Mouse (Mus musculus): ENCODE measurements around the gene Dxo. TPM values are rescaled to one million over a fixed set of nuclear protein-coding genes. Genes with fewer than 3 reads are reported as not detected.
A peak's percentile ranks its signal among the peaks of the same experiment; 100 is the strongest.
"Not testable (repeated sequence)": the region's sequence is repeated elsewhere in the genome, so short reads cannot be mapped to it uniquely, and the experiment has no call there.

Dxo gene
- polyA plus RNA-seq, 1 experiment from 2014 or later: 63.3 TPM

DNA sequence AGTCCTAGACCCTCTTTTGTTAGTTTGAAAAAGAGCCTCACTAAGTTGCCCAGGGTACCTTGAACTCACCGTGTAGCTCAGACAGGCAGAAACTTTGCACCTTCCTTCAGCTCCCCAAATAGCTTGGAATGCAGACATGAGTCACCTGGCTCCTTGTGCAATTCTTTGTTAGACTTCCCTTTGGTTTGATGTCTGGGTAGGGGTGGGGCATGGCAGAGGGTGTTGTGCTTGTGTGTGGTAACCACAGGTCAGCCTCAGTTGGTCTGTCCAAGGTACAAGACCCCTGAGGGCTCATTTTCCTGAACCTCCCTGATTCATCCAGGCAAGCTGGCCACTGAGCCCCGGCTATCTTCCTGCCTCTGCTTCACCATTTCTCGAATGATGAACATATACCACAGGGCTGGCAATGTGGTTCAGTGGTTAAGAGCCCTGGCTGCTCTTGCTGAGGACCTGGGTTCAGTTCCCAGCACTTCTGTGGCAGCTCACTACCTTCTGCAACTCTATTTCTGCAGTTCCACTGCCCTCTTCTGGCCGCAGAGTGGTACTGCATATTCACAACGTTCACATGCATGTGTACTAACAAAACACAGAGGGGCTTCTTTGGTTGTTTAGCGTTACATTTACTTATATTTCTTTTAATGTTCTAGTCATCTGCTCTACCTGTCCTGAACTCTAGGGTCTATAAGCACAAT is 31.8 kb upstream of the Dxo start:
- H3K4me3 ChIP-seq: no peak overlapping the region
- H3K36me3 ChIP-seq: no peaks in the 10 kb centered on the region
- no peaks in the 10 kb centered on the region for H3K27me3 ChIP-seq
- no peak overlapping the region for H3K4me2 ChIP-seq
- H3K27ac ChIP-seq: no peak overlapping the region
- no peak overlapping the region for H3K9ac ChIP-seq
- no peak for ATAC-seq (ENCODE audit: borderline replicate concordance, extremely low read depth, low FRiP score, low TSS enrichment)
- 68% methylated on average over 6 of the region's 6 CpGs for WGBS
- H3K9me3 ChIP-seq: 0 out of 2 replicates have a peak, but pooled peaks cover 5% of the 10 kb centered on the region
- no peaks in the 10 kb centered on the region for H3K4me1 ChIP-seq

DNA sequence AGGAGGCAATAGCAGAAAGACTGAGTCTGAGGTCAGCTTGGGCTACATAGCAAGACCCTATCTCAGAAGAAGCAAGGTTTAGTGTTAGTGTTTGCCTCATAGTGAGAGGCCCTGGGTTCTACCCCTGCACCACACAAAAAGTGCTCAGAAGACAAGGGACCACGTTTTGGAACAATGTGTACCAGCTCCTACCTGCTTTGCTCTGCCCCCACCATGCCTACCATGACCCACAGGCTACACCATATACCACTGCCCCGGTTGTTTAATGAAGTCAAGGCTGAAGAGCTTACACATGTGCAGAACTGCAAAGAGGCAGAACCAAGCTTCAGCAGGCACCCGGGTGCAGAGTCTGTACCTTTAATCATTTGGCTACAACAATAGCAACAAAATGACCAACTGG is 29.6 kb upstream of the Dxo start:
- Histone ChIP-seq H3K27ac (no peak overlapping the region), H3K4me2 (no peak overlapping the region), H3K27me3 (no peaks in the 10 kb centered on the region), H3K9ac (no peak overlapping the region), H3K9me3 (0 out of 2 replicates have a peak, but pooled peaks cover 5% of the 10 kb centered on the region), H3K4me1 (no peaks in the 10 kb centered on the region), H3K36me3 (no peaks in the 10 kb centered on the region), H3K4me3 (no peak overlapping the region)
- no peak for ATAC-seq (ENCODE audit: borderline replicate concordance, extremely low read depth, low FRiP score, low TSS enrichment)
- WGBS: 53% methylated on average over 3 of the region's 3 CpGs

DNA sequence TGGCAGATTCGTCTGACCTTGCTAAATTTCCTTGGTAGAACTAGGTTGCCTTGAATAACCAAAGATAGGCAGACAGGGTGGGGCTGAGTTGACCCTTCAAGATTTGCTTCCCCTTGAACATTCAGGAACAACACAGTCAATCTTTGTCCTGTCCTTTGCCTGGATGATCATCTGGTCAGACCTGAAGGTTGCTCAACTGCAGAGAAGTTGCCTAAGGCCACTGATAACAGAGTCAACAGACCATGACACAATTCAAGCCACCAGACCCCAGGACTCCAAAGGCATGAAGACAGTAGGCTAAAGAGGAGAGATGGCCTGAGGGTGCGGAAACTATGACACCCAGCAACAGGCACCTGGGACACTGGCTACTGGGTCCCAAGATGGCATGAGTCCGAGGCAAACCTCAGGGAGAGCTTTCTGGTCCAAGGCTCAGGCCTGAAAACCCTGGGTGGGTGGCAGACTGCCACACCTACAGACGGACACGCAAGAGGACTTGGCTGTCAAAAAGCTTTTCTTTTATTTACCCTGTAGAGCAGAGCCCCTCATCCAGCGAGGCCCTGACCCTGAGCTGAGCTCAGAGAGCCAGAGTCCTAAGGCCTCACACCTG is 28.1 kb upstream of the Dxo start:
- H3K4me2 ChIP-seq: no peak overlapping the region

DNA sequence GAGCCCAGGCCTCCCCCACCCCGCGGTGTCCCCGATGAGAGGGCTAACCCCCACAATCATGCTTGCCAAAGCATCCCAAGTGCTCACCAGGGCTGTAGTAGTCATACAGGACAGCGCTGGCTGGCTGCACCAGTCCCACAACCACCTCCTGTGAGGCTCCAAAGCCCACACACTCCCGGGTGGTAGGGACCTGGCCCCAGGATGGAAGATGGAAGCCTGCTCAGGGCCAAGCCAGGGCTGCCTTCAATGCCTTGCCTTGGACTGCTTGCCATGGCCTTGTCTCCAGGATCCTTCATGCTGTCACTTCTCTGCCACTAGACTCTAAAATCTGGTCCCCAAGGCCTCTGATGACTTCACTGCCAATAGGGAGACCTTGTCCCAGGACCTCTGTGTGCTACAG is 26.4 kb upstream of the Dxo start:
- H3K36me3 ChIP-seq; H3K9me3 ChIP-seq; H3K27me3 ChIP-seq; H3K4me2 ChIP-seq; H3K27ac ChIP-seq; H3K9ac ChIP-seq; H3K4me3 ChIP-seq; H3K4me1 ChIP-seq; ATAC-seq (ENCODE audit: borderline replicate concordance, extremely low read depth, low FRiP score, low TSS enrichment): not testable (repeated sequence)
- 87% methylated on average over 5 of the region's 5 CpGs for WGBS

More for the DNA sequence above, 28.1 kb upstream of the Dxo start:
- Histone ChIP-seq H3K4me1 (no peaks in the 10 kb centered on the region), H3K9ac (no peak overlapping the region), H3K4me3 (no peak overlapping the region), H3K27me3 (no peaks in the 10 kb centered on the region), H3K9me3 (0 out of 2 replicates have a peak, but pooled peaks cover 5% of the 10 kb centered on the region), H3K36me3 (no peaks in the 10 kb centered on the region), H3K27ac (no peak overlapping the region)
- no peak for ATAC-seq (ENCODE audit: borderline replicate concordance, extremely low read depth, low FRiP score, low TSS enrichment)
- 72% methylated on average over 6 of the region's 6 CpGs for WGBS

DNA sequence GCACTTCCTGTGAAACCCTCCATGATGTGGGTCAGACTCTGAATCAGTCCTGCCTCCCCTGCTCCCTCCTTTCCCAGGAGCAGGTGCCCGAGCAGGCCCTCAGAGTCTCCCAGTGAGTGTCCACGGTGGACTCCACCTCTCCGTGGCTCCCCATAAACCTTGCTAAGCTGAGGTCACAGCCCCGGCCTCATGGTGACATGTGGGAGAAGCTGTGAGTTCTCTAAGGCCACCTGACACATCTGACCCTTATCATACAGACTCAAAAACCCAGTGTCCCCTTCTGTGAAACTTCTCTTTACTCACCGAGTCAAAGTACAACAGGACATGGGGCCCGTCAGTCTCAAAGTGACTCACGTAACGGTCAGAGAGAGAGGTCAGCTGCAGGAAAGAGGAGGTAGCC is 26.0 kb upstream of the Dxo start:
- H3K4me1 ChIP-seq; H3K9me3 ChIP-seq; H3K36me3 ChIP-seq; H3K27me3 ChIP-seq; ATAC-seq (ENCODE audit: borderline replicate concordance, extremely low read depth, low FRiP score, low TSS enrichment); H3K4me3 ChIP-seq; H3K27ac ChIP-seq; H3K4me2 ChIP-seq; H3K9ac ChIP-seq: not testable (repeated sequence)
- WGBS: 77% methylated on average over 8 of the region's 8 CpGs

DNA sequence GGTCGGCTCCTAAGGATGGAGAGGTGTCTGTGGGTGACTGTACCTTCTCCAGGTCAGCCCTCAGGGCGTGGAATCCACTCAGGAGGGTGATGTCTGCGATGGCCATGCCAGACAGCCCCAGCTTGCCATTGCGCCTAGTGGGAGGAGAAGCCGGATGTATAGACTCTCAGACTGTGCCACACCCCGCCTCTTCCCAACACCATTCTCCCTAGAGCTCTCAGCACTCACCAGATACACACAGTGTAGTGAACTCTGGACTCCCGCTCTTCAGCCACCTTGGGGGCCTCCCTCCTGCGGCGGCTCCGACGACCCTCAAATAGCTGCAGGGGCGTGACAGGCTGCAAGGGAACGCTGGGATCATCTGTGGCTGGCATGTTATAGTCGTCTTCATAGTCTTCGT is 25.5 kb upstream of the Dxo start:
- Histone ChIP-seq H3K4me2 (no peak overlapping the region), H3K36me3 (no peaks in the 10 kb centered on the region), H3K4me3 (no peak overlapping the region), H3K4me1 (no peaks in the 10 kb centered on the region), H3K9me3 (no peaks in the 10 kb centered on the region), H3K27ac (no peak overlapping the region), H3K9ac (no peak overlapping the region), H3K27me3 (no peaks in the 10 kb centered on the region)
- WGBS: 65% methylated on average over 15 of the region's 15 CpGs
- ATAC-seq (ENCODE audit: borderline replicate concordance, extremely low read depth, low FRiP score, low TSS enrichment): no peak

DNA sequence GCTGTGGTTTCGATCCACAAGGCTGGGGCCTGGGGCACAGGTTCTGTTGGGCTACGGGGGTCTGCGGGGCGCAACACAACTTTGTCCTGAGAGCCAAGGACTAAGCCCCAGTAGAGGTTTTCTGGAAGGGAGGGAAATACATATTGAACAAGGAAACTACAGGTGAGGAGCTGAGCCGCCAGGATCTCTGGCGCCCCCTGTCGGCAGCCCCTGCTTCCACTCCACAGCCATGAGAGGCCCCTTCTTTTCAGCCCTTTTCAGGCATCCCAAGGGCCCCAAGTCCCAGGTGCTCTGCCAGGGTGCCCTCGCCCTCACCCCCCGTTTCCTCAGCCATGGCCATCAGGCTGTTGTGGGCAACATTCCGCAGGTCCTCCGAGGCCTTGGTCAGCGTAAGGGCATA is 23.1 kb upstream of the Dxo start:
- H3K4me3 ChIP-seq; H3K9me3 ChIP-seq; H3K9ac ChIP-seq; H3K4me2 ChIP-seq; H3K27ac ChIP-seq; H3K36me3 ChIP-seq; ATAC-seq (ENCODE audit: borderline replicate concordance, extremely low read depth, low FRiP score, low TSS enrichment); H3K27me3 ChIP-seq; H3K4me1 ChIP-seq: not testable (repeated sequence)
- 53% methylated on average over 12 of the region's 12 CpGs for WGBS

DNA sequence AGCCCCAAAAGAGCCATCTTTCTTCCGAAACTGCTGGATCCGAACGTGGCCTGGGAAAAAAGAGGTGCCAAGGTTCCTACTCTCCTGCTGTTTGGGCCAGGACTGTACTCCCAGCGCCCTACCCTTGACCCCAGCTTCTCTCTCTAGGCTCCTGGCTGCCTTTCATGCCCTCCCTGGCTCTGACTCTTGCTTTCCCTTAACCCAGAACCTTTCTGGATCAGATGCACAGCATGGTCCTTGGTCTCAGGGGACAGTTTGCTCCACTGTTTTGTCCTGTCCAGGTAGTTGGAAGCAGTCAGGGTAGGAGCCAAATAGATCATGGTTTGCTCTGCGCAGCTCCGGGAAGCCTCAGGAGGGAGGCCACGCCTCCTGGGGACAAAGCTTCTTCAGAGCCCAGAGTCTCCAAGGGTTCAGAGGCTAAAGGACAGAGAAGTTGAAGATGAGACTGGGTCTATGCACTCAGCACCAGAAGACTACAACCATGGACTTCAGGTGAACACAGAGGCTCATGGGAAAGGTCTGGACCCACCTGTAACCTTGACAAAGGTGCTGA is 21.9 kb upstream of the Dxo start:
- WGBS: 79% methylated on average over 7 of the region's 7 CpGs
- no peak for ATAC-seq (ENCODE audit: borderline replicate concordance, extremely low read depth, low FRiP score, low TSS enrichment)

DNA sequence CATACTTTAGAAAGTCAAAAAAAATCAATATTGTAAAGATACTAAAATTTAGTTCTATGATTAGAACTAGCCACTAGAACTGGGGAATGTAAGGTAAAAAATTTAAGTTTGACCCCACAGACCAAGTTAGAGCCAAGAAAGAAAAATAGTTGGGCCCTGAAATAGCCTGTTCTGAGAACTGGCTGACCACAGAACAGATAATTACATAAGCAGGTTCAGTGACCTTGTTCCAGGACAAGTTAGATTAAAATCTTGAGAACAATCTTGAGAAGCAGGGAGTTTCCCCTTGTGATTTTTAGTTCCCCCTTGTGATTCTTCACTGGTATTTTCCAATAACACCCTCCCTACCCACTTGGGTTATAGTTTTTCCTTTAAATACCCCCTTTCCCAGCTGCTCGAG is 6.0 kb upstream of the Dxo start:
- H3K27me3 ChIP-seq; H3K27ac ChIP-seq; H3K9ac ChIP-seq; H3K4me3 ChIP-seq; H3K4me2 ChIP-seq; H3K4me1 ChIP-seq; H3K9me3 ChIP-seq; ATAC-seq (ENCODE audit: borderline replicate concordance, extremely low read depth, low FRiP score, low TSS enrichment): not testable (repeated sequence)
- peaks cover 40% of the 10 kb centered on the region for H3K36me3 ChIP-seq
- 84% methylated on average over 1 of the region's 1 CpGs for WGBS

More for the DNA sequence above, 21.9 kb upstream of the Dxo start:
- Histone ChIP-seq H3K9me3 (no peaks in the 10 kb centered on the region), H3K4me3 (no peak overlapping the region), H3K27me3 (no peaks in the 10 kb centered on the region), H3K27ac (no peak overlapping the region), H3K9ac (no peak overlapping the region), H3K4me1 (no peaks in the 10 kb centered on the region), H3K36me3 (no peaks in the 10 kb centered on the region), H3K4me2 (no peak overlapping the region)

DNA sequence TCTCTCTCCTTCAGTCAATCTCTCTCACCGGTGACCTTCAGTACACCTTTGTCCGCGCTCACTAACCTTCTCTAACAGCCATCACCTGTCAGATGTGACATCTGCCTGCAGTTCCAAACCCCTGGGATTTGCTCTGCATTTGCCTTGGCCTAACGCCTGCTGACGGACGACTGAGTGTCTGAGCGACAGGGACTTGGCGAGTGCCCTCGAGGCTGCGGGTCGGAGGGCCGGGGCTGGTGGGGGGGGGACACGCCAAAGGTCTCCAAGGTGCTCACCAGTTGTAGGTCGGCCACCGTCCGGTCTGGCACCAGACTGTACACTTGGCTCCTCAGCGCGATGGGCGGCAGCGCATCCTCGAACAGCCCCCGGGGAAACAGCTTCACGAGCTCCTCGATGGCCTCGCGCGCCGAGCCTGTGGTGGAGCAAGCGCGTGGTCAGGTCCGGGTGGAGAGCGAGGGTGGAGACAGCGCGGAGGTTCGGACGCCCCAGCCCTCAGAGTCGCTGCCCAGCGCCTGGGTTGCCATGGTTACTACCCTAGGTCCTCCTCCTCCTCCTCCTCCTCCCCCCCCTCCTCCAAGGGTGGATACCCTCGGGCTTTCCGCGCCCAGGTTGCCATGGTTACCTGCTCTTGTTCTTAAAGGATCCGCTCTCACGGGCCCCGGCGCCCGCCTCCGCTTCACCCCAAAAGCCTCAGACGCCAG is 514 bp upstream of the Dxo start:
- H3K4me2 ChIP-seq: peak overlapping the region; percentile 99
- peak overlapping the region; percentile 69 for H3K27ac ChIP-seq
- no peaks in the 10 kb centered on the region for H3K27me3 ChIP-seq
- H3K9ac ChIP-seq: peak overlapping the region; percentile 63
- H3K4me1 ChIP-seq: peaks cover 18% of the 10 kb centered on the region
- peak overlapping the region; percentile 89 for H3K4me3 ChIP-seq
- no peaks in the 10 kb centered on the region for H3K9me3 ChIP-seq
- peaks cover 35% of the 10 kb centered on the region for H3K36me3 ChIP-seq
- WGBS: 3% methylated on average over 48 of the region's 48 CpGs
- peak; percentile 74 for ATAC-seq (ENCODE audit: borderline replicate concordance, extremely low read depth, low FRiP score, low TSS enrichment)

DNA sequence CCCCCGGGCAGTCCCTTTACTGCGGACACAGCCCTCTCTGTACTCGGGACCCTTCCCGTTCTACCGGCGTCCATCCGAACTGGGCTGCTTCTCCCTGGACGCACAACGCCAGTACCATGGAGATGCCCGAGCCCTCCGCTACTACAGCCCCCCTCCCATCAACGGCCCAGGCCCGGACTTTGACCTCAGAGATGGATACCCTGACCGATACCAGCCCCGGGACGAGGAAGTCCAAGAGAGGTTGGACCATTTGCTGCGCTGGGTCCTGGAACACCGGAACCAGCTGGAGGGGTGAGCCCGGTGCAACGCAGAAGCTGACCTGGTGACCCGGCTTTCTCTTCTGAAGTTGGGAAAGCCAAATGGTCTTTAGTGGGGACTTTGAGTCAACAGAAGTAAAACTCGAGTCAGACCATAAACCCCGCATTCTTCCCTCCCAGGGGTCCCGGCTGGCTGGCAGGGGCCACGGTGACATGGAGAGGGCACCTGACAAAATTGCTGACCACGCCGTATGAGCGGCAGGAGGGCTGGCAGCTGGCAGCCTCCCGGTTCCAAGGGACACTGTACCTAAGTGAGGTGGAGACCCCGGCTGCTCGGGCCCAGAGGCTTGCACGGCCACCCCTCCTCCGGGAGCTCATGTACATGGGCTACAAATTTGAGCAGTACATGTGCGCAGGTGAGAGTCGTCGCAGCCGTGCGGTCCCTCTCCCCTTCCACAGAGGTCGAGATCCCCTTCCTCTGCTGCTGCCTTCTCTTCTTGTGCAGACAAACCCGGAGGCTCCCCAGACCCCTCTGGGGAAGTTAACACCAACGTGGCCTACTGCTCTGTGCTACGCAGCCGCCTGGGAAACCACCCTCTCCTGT is 875 bp downstream of the Dxo start:
- Histone ChIP-seq H3K27me3 (no peaks in the 10 kb centered on the region), H3K4me2 (peak overlapping the region; percentile 99), H3K36me3 (peaks cover 43% of the 10 kb centered on the region), H3K27ac (peak overlapping the region; percentile 69; the same call in 1 of the 2 replicates), H3K9ac (peak overlapping the region; percentile 65), H3K4me3 (peak overlapping the region; percentile 89), H3K9me3 (no peaks in the 10 kb centered on the region), H3K4me1 (peaks cover 18% of the 10 kb centered on the region)
- peak; percentile 2; the same call in 1 of the 2 replicates for ATAC-seq (ENCODE audit: borderline replicate concordance, extremely low read depth, low FRiP score, low TSS enrichment)
- 33% methylated on average over 43 of the region's 43 CpGs for WGBS
